Mouse (Mus musculus) kidney, postnatal 25 days (tissue): Measurements from ENCODE around the gene Cd79b.
A peak's percentile ranks its signal among the peaks of the same experiment; 100 is the strongest.

Experiments
- DNase-seq, 2 experiments: peaks; one replicate each; pipeline ENCODE4 v3.0.0; 2021; ENCODE audit warnings: mixed read lengths in 2 of 2

Gene Cd79b

DNA sequence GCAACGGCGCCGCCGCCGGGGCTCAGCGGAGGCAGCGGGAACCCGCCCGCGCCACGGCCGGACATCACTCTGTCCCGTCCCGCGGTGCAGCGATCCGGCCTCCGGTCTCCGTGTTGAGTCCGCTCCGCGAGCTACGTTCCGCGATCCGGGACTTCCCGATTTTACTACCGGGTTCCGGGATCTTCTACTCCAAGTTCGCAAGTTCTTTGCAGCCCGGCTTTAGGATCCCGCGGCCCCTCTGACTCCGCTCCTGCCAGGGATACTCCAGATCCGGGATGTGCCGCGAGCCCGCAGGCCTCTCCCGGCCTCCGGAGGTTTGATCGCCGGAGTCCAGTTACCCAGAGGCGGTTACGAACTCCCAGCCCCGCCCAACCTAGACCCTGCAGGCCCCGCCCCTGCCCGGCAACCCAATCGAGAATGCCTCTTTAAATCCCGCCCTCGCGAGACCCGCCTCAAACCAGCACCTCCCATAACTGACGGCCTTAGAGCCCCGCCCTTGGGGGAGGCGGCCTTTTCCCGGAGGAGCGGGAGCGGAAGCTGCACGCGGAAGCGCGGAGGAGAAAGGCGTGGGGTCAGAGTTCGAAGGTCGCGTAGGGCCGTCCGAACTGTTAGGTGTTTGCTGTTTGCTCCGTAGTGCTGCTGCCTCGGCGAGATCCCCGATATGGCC, 41.8 kb downstream of the Cd79b start, which contains the start of gene Smarcd2:
Gene Smarcd2 (minus strand): TSS at position 329 of the 667 bp plus-strand sequence.
- peak; percentile 100 for DNase-seq

- DNase-seq = peak; percentile 46 to 72
Observed at GRCm38 (mm10) chr11:106271794-106272643, 42.5 kb downstream of the Cd79b start.

- DNase-seq = peak in 1 of 2 experiments; percentile 49
Observed at GRCm38 (mm10) chr11:106271131-106271793, 43.3 kb downstream of the Cd79b start.

DNA sequence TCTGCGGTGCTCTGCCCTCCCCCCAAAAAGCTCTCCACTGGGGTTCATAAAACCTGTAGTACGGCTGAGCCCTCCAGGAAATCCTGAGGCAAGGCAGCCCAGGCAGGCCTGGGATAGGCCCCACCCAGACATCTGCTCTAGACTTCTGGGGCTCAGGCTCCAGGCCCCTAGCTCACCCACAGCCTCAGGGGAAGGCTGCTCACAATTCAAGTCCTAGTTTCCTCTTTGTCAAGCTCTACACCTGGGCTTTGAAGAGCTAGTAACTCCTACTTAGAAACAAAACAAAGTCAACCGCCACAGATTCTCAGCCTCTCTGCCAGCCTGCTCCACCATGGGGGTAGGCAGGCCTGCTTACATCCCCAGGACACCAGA, 45.5 kb downstream of the Cd79b start:
- DNase-seq = peak; percentile 28 to 51

DNA sequence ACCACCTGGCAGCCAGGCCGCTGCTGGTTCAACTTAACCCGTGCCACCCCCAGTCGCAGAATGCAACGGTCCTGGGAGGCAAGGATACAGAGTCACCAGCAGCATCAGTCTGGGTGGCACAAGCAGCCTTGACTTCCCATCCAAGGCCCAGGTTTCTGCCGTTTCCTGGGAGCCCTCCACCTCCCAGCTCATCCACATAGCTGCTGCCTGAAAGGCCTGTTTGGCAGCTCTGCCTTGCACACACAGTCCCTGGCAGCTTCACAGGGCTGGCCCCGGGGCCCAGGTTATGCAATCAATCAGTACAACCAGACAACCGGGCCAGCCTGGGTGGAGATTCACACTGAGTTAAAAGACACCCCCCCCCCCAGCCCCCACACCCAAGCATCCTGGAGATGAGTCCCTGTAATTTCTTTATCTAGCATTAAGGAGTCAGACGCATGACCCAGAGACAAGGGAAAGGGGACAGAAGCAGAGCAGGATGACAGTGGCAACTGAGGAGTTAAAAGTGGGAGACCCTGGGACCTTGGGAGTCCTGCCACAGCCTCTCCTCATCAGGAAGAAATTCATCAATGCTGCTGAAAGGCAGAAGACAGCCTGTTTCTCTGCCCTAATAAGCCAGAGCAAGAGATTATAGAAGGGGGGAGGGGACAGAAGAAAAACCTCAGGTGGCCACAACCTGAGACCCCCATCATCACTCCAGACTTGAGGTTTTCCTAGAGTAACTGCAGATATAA, 46.1 kb downstream of the Cd79b start:
- peak; percentile 67 to 90 for DNase-seq

DNA sequence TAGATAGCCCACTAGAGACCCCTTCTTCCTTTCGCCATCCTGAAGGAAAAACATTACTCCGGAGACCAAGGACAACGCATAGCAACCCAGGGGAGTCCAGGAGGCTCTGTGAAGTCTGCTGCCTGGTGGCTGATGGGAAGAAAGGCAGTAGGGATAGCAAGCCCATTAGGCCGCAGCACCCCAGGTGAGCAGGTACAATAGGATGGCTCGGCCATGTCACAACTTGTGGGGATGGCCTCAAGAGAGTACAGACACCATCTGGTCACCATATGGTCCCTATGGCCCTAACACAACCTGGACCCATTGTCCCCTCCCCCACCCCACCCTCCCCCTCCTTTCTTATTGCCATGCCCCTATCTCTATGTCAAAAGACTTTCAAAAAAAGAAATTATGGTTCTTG, 46.7 kb downstream of the Cd79b start:
- no peak for DNase-seq

- DNase-seq = peak; percentile 63 to 85
Observed at GRCm38 (mm10) chr11:106267311-106267852, 47.2 kb downstream of the Cd79b start.

DNA sequence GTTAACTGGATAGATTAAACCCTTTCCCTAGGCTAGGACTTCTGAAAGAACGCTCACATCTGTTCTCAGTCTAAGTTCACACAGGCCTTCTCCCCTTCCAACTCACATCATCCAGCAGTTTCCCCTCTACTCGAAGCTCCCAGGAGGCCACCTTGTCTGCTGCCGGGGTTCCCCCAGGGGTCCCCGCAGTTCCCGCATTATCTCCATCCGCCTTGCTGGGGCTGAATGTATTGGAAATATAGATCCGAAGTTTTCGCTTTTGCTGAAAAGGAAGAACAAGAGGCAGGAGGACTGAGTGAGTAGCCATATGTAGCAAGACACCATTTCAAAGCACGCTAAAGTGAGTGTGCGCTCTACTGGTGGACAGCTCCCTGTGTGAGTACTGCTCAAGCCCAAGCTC, 48.1 kb downstream of the Cd79b start:
- no peak for DNase-seq

DNA sequence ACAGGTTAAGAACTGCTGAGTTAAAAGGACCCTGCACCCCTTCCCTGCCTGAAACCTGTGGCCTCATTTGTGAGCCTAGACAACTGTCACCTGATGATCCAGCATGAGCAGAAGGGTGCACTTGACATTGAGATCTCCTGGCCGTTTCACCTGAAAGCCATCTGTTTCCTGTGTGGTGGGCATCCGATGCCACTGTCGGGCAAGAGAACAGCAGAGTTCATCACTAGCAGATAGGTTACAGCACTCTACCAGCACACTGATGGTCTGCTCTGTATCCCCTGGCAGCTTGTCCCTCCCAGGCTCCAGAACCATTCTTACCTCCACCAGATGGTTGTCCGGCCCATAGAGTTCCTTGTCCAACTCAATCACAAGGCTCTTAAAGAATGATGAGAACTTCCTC, 49.0 kb downstream of the Cd79b start:
- DNase-seq = no peak

GRCm38 (mm10) chr11:106264988-106265387, 49.6 kb downstream of the Cd79b start:
- DNase-seq = peak in 1 of 2 experiments; percentile 36

DNA sequence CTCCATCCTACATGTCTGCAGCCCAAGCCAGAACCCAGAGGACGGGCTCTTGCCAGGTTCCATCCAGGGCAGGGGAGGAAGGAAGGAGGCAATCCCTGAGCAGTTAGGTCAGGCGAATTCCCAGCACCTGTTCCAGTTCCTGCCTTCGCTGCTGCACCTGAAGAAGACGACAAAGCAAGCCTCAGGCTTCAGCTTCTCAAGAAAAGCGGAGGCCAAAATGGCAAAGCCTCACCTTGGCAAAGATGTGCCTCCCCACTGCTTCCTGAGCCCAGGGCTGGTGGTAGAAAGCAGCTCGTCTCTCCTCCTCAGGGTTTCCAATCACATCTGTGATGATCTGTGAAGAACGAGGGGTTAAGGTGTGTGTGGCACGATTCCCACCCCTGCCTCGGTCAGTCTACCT, 50.6 kb downstream of the Cd79b start:
- no peak for DNase-seq
